Mouse (Mus musculus) retina, postnatal 1 day (tissue): Measurements from ENCODE around the gene Snx7.

Experiments
- DNase-seq: peaks from one replicate; pipeline ENCODE4 v3.0.0-alpha.2; 2012

Snx7 gene

DNA sequence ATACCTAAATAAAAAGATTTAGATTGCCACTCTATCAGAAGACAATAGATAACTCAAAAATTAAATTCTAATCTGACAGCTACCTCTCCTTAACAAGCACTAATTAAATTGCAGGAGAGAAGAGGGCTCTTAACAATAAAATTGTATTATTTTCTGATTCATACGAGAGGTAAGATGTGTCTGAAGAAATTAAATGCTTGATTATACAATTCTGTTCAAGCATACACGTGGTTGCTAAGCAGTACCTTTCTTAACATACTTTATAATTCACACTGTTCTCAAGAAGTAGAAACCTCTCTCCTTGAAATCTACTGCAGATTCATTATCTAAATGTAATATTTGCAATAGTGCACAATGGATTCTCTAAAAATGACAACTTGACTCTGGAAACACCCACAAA is 54.5 kb downstream of the Snx7 start:
- DNase-seq: no peak

DNA sequence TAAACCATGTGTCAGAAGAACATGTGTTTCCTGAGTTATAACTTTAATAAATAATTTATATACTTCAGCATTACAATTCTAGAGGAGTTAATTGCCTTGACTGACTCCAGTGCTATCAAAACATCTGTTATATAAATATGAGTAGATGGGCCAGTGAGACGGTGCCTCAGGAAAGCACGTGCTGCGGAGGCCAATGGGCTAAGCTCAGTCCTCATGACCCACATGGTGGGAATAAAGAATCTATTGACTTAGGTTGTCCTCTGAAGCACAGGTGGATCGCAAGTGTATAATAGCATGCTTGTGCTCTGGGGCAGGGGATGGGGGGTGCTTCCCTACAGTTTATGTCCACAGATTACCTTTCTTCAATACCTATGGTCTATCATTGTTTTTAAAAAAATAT is 56.6 kb downstream of the Snx7 start:
- DNase-seq: no peak

DNA sequence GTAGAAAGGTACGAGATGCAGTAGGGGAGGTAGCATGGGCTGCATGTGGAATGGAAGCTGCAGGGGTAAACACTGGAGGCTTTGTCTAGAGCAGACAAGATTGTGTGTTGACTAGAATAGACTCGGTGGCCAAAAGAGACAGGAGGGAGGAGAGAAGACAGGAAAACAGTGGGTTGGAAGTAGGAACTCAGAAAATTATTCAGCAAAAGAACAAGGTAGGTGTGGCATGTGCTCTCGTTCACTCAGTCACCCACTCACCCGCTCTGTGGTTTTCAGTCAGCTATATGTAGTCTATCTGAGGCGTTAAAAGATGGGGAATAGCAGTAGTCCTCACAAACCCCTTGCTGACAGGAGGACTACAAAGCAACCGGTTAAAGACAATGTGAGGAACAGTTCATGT is 63.0 kb downstream of the Snx7 start:
- DNase-seq: no peak

DNA sequence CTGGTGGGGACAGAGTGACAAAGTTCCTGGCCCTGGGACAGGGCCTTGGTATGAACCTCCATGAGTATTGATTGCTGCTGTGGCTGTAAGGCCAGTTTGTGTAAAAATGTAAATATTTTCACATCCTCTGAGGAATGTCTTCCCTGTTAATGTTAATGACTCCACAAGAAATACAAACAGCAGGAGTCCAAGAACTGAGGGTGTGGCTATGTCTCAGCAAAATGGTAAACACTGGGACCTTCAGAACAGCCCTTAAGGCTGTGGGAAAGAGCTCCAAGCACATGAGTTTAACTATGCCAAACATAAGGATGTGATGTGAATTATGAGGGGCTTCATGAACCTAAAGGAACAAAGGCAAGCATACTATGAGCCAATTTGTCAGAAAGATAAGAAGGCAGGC is 74.2 kb downstream of the Snx7 start:
- no peak for DNase-seq

DNA sequence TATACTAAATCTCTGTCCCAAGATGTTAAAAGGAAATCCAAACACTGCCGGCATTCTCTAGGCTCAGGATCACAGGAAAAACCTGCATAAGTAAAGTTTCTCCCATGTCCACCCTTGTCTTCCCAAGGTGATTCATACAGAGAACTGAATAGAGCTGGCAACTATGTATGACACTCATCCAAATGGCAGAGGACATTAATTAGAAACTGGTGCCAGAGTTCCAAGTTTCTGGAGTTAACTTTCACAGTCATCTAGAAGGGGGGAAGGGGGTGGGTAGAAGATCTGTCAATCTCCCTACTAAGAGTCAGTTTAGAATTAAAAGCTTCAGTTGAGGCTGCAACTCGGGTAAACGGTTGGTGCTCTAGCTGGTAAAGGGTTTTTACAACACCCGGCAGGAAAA is 76.8 kb downstream of the Snx7 start:
- no peak for DNase-seq

- DNase-seq: peak; percentile 6
Observed at GRCm38 (mm10) chr3:117791273-117791672, 77.5 kb downstream of the Snx7 start.

DNA sequence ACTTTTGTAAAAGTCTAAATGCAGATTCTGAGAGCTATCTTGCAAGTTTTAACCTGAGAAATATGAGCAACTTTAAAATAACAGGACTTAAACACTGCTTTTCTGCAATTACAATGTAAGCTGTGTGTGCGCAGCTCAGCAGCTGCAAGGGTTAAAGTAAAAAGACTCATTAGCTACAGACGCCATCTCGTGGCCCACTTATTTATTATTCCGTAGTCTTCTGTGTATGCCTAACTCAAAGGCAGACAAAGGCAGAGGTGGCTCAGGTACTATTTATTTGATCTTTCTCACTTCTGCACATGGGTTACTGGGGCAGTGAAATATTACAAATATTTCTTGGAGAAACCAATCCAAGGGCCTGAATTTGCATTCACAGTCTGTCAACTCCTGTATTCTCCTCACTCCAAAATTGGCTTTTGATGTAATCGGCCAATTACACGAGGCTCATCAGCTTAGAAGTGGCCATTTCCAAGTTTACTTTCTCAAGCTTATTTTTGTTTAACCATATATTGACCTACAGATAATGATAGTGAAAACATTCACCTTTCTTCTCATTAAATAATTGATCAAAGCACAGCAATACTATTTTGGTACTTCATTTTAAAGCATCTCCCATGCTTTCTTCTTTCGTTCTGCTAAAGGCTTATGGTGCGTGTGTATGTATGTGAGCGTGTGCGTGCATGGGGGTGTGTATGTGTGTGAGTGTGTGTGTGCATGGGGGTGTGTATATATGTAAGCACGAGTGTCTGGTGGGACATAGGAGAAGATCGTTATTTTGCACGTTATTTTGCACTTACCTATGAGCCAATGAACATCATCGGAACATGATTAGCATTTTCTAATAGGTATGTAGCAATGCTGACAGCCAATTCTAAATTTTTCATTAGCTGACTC is 79.7 kb downstream of the Snx7 start:
- DNase-seq: peak; percentile 73

GRCm38 (mm10) chr3:117787247-117787646 is 81.5 kb downstream of the Snx7 start:
- DNase-seq: no peak

GRCm38 (mm10) chr3:117752151-117752757 is 116.5 kb downstream of the Snx7 start:
- no peak for DNase-seq

DNA sequence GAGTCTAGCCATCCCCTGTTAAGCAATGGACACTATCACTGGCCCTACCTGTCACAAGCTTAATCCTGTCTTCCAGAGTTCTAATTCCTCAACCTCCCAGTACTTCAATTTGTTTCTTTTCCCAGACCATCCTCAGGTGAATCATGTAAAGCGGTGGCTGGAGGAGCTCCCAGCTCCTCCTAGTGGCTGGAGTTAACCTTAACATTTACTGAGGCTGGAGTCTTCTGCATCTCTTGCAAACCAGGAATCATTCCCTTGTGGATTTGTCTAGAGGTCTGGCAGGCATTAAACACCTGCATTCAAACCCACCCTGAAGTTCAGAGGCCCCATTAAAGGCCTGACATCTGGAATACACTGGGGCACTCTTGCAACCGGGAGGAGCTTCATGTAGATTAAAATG is 117.1 kb downstream of the Snx7 start:
- no peak for DNase-seq

GRCm38 (mm10) chr3:117749256-117749655 is 119.5 kb downstream of the Snx7 start:
- no peak for DNase-seq

- no peak for DNase-seq
Observed at GRCm38 (mm10) chr3:117739760-117740159, 129.0 kb downstream of the Snx7 start.

- no peak for DNase-seq
Observed at GRCm38 (mm10) chr3:117732661-117733060, 136.1 kb downstream of the Snx7 start.
